Mouse (Mus musculus) gastrocnemius, postnatal 10 days (tissue): Measurements from ENCODE around the gene Pcgf6. TPM values are rescaled to one million over a fixed set of nuclear protein-coding genes. Genes with fewer than 3 reads are reported as not detected.

Experiments
- DNase-seq: peaks from one replicate; pipeline ENCODE4 v3.0.0; 2021; ENCODE audit warnings: mixed read lengths
- long read RNA-seq, 2 experiments: library from polyadenylated mRNA; stranded (forward); transcript quantifications; one replicate each; pipeline ENCODE4 v2.0.0; 2021
- total RNA-seq, 2 experiments: library from RNA; stranded (reverse); gene quantifications; 2 replicates each; pipeline ENCODE4 v1.2.3; 2021

The Pcgf6 gene
- total RNA-seq, result 1 to 10 TPM; 3.1 to 4.4 TPM
- long read RNA-seq, experiment 1, partial matches to known transcripts, result 1 of 7 reads
- long read RNA-seq, experiment 1, other reads (novel, unspliced or antisense), result 2 of 7 reads
- long read RNA-seq, experiment 2, transcript Pcgf6-201 (10 exons, 2,159 nt), result major isoform, 5 of 5 reads
- long read RNA-seq, experiment 2, partial matches to known transcripts, result 0 of 5 reads
- long read RNA-seq, experiment 2, other reads (novel, unspliced or antisense), result 0 of 5 reads

GRCm38 (mm10) chr19:47050271-47051032 is at the start of gene Pcgf6:
TSS of gene Pcgf6 (minus strand) at chr19:47050906.
- DNase-seq, result peak; percentile 71

- peak; percentile 96 for DNase-seq
These were observed 39.9 kb upstream of the Pcgf6 start, which contains the start of the genes Usmg5 and Pdcd11 for GRCm38 (mm10) chr19:47090550-47091156. TSS of gene Usmg5 (minus strand) at chr19:47090647. TSS of gene Pdcd11 (plus strand) at chr19:47090768.

GRCm38 (mm10) chr19:47089718-47090525 is 39.2 kb upstream of the Pcgf6 start:
- DNase-seq, result no peak

GRCm38 (mm10) chr19:47088226-47088625 is 37.5 kb upstream of the Pcgf6 start:
- DNase-seq, result no peak

- peak; percentile 80 for DNase-seq
These were observed 17.4 kb upstream of the Pcgf6 start for GRCm38 (mm10) chr19:47067924-47068611.

- DNase-seq, result peak; percentile 95
These were observed 16.6 kb upstream of the Pcgf6 start, which contains the start of gene Taf5 for GRCm38 (mm10) chr19:47067096-47067882. TSS of gene Taf5 (plus strand) at chr19:47067746.

GRCm38 (mm10) chr19:47065860-47066259 is 15.2 kb upstream of the Pcgf6 start:
- no peak for DNase-seq

GRCm38 (mm10) chr19:47057684-47058083 is 7.0 kb upstream of the Pcgf6 start:
- no peak for DNase-seq

- no peak for DNase-seq
These were observed 2.8 kb upstream of the Pcgf6 start for GRCm38 (mm10) chr19:47053471-47053870.

GRCm38 (mm10) chr19:47052927-47053326 is 2.2 kb upstream of the Pcgf6 start:
- no peak for DNase-seq

- no peak for DNase-seq
These were observed 866 bp downstream of the Pcgf6 start for GRCm38 (mm10) chr19:47049840-47050239.

GRCm38 (mm10) chr19:47049061-47049460 is 1.6 kb downstream of the Pcgf6 start:
- no peak for DNase-seq

GRCm38 (mm10) chr19:47047236-47047833 is 3.4 kb downstream of the Pcgf6 start:
- DNase-seq, result no peak

GRCm38 (mm10) chr19:47046343-47046742 is 4.4 kb downstream of the Pcgf6 start:
- no peak for DNase-seq

- DNase-seq, result no peak
These were observed 7.1 kb downstream of the Pcgf6 start for GRCm38 (mm10) chr19:47043608-47044007.

- DNase-seq, result no peak
These were observed 9.8 kb downstream of the Pcgf6 start for GRCm38 (mm10) chr19:47040720-47041473.

- no peak for DNase-seq
These were observed 14.1 kb downstream of the Pcgf6 start for GRCm38 (mm10) chr19:47036596-47036995.

- no peak for DNase-seq
These were observed 15.8 kb downstream of the Pcgf6 start for GRCm38 (mm10) chr19:47034916-47035315.

- no peak for DNase-seq
These were observed 18.9 kb downstream of the Pcgf6 start for GRCm38 (mm10) chr19:47031770-47032169.

GRCm38 (mm10) chr19:47029796-47030195 is 20.9 kb downstream of the Pcgf6 start:
- DNase-seq, result no peak
